Mouse (Mus musculus): ENCODE results near the gene Cisd1.

The Cisd1 gene

GRCm38 (mm10) chr10:71326789-71327188 lies 18.0 kb downstream of the Cisd1 start:
- DNase-seq (ENCODE audit: low spot score in 2 of 2) = peak; percentile 46 to 55

GRCm38 (mm10) chr10:71326123-71326522 lies 18.6 kb downstream of the Cisd1 start:
- DNase-seq (ENCODE audit: low spot score in 2 of 2) = no peak

- no peak for DNase-seq (ENCODE audit: low spot score in 2 of 2)
These were observed 21.1 kb downstream of the Cisd1 start for GRCm38 (mm10) chr10:71323669-71324068.

GRCm38 (mm10) chr10:71316497-71316896 lies 28.3 kb downstream of the Cisd1 start:
- no peak for DNase-seq (ENCODE audit: low spot score in 2 of 2)

- DNase-seq (ENCODE audit: low spot score in 2 of 2) = no peak
These were observed 28.7 kb downstream of the Cisd1 start for GRCm38 (mm10) chr10:71316056-71316455.

GRCm38 (mm10) chr10:71314596-71314995 lies 30.2 kb downstream of the Cisd1 start:
- no peak for DNase-seq (ENCODE audit: low spot score in 2 of 2)

GRCm38 (mm10) chr10:71310288-71310687 lies 34.5 kb downstream of the Cisd1 start:
- DNase-seq (ENCODE audit: low spot score in 2 of 2) = no peak

- no peak for DNase-seq (ENCODE audit: low spot score in 2 of 2)
These were observed 36.6 kb downstream of the Cisd1 start for GRCm38 (mm10) chr10:71308199-71308598.

GRCm38 (mm10) chr10:71306759-71307158 lies 38.0 kb downstream of the Cisd1 start:
- DNase-seq (ENCODE audit: low spot score in 2 of 2) = no peak

- peak in 1 of 2 experiments; percentile 23 for DNase-seq (ENCODE audit: low spot score in 2 of 2)
These were observed 38.6 kb downstream of the Cisd1 start for GRCm38 (mm10) chr10:71306190-71306589.

GRCm38 (mm10) chr10:71302490-71302889 lies 42.3 kb downstream of the Cisd1 start:
- no peak for DNase-seq (ENCODE audit: low spot score in 2 of 2)

GRCm38 (mm10) chr10:71300161-71300560 lies 44.6 kb downstream of the Cisd1 start:
- DNase-seq (ENCODE audit: low spot score in 2 of 2) = no peak

GRCm38 (mm10) chr10:71293245-71293644 lies 51.5 kb downstream of the Cisd1 start:
- no peak for DNase-seq (ENCODE audit: low spot score in 2 of 2)

- DNase-seq (ENCODE audit: low spot score in 2 of 2) = no peak
These were observed 52.5 kb downstream of the Cisd1 start for GRCm38 (mm10) chr10:71292254-71292653.

GRCm38 (mm10) chr10:71291801-71292200 lies 53.0 kb downstream of the Cisd1 start:
- no peak for DNase-seq (ENCODE audit: low spot score in 2 of 2)

- no peak for DNase-seq (ENCODE audit: low spot score in 2 of 2)
These were observed 53.5 kb downstream of the Cisd1 start for GRCm38 (mm10) chr10:71291179-71291661.

- peak; percentile 83 to 87 for DNase-seq (ENCODE audit: low spot score in 2 of 2)
These were observed 59.6 kb downstream of the Cisd1 start, which contains the start of gene Ube2d1 for GRCm38 (mm10) chr10:71285126-71285580. Ube2d1 (minus strand) TSS chr10:71285262.

GRCm38 (mm10) chr10:71284511-71285125 lies 60.1 kb downstream of the Cisd1 start:
- DNase-seq (ENCODE audit: low spot score in 2 of 2) = no peak

GRCm38 (mm10) chr10:71284131-71284510 lies 60.6 kb downstream of the Cisd1 start:
- DNase-seq (ENCODE audit: low spot score in 2 of 2) = no peak
